Mouse (Mus musculus) thymus, postnatal 4 days (tissue): ENCODE measurements around the gene Efhc2.

Experiments used
- DNase-seq: peaks from one replicate; pipeline ENCODE4 v3.0.0; 2021

Efhc2 gene

DNA sequence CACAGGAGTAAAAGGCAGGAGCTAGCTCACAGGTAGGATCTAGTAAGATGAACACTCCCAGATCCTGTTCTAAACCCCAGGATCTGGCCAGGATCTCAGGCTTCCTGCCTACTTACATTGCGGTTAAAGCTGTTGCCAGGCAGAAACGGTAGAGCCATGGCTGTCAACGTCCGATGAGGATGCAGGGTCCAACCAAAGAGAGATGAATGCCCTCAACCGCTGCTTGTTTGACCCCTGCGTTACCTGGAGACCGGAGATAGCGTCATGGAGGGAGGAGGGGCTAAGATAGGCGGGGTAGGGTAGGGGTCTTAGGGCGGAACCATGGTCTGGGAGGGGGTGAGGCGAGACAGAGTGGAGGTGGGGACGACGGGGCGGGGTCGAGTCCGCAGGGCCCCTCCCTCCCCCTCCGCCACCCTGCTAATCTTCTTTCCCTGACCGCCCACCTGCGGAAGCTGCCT is at the start of gene Efhc2:
Gene Efhc2 (minus strand): TSS at position 243 of the 458 bp plus-strand sequence.
- DNase-seq: peak; percentile 4

DNA sequence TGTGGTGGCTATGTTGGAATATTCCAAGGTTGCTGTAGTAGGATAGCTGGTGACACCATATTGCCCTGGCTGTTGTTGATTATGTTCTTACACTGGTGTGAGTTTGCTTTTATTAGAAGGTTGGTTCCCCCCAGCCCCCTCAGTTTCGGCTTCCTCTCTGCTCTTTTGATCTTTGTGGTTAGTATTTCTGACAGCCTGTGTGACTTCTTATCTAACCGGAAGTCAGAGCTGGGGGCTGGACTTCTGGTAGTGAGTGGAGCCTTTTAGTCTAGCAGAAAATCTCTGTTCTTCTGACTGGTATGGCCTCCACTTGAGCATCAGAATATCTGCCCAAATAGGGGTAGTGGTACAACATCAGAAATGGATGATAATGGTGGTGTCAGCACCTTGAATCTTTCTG is 45.9 kb upstream of the Efhc2 start:
- DNase-seq: no peak

DNA sequence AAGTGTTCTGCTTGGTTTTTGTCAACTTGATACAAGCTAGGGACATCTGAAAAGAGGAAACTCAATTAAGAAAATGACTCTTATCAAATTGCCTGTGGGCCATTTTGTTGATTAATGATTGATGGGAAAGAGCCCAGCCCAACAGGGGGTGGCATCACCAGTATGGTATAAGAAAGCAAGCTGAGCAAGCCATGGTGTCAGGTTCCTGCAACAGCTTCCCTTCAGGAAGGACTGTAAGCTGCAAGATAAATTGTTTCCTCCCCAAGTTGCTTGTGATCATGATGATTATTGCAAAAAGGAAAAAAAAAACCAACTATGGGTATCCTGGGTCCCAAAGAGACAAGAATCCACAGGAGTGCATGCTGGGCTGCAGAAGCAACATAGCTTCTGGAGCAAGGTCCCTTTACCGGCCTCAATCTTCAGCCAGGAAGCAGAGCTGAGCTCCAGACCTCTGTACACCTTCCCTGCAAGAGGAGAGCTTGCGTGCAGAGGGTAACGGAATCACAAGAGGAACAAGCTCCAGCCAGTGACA is 18.8 kb downstream of the Efhc2 start:
- DNase-seq: no peak

DNA sequence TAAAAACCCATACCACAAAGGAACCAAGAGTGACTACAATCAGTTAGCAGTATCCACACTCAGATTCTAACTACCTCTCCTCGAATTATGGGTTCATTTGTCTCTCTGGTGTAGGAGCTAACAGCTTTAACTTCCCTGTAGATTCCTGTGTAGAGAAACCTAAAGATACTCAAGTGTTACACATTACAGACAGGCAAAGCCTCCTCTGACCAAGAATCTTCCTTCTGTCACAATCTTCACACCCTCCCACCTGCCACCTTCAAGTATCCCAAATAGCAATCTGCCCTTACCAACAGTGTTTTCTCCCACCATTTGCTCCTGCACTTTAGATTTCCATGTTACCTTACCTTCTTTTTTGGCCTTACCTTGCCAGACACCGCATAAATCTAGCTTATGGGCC is 35.3 kb downstream of the Efhc2 start:
- no peak for DNase-seq

DNA sequence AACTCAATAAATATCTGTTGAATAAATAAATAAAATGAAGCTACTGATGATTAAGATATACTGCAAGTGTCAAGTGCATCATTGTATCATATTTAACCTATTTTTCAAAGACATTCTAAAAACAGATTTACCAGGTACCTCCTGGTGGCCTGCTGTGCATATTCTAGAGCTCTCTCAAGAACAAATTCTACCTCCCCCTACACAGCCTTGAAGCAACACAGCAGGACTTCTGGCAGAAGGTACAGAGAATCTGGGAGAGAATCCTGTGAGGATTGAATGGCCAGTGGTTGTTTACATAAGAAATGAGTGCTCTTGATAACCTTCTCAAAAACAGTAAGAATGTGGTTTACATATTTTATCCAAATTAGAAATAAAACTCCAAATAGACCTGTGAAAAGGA is 94.0 kb downstream of the Efhc2 start:
- no peak for DNase-seq

DNA sequence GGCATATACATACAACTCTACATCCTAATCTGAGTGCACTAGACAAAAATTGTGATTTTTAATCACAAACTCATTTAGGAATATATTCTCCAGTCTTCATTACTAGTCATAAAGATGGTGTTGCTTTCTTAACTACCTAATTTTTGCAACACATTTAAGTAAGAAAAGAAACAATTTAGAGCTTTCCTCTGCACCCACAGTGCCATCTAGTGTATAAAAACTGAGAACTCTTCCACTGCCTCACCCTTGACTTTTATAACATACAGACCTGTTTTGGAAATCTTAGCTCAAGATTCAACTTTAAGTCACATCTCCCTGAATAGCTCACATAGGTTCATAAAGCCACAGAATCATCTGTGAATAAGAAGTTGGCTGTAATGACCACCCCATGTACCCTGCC is 101.7 kb downstream of the Efhc2 start:
- DNase-seq: no peak

DNA sequence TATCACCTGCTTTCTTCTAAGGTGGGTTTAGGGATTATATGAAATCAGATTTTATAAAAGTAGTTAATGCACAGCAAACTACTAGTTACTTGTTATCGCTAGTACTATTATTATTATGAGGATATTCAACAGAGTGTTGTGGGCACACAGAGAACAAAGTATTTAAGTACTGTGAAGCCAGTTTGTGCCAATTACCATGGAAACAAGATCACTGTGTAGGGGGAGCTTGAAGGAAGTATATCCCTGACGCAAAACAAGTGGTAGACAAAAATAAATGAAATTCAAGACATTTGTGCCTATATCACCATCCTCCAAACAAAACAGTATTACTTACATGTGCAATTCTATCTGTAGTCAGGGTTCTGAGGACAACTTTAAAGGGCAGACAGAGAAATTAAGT is 105.7 kb downstream of the Efhc2 start:
- DNase-seq: no peak

DNA sequence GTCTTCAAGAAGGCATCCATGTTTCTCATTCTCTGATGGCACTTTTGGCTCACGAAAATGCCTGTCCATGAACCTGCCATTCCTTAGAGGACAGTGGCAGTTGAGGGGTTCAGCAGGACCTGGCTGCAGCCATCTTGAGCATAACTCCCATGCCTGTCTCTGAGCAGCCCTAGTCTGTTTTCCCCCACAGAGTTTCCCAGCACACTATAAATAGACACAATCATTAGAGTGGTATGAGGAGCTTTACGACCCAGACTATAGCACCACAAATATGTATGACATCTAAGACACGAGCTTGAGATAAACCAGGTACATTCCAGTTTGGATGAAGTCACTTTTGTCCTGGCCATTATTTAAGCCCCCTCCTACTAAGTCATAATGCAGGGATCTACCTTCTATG is 143.4 kb downstream of the Efhc2 start:
- DNase-seq: no peak

DNA sequence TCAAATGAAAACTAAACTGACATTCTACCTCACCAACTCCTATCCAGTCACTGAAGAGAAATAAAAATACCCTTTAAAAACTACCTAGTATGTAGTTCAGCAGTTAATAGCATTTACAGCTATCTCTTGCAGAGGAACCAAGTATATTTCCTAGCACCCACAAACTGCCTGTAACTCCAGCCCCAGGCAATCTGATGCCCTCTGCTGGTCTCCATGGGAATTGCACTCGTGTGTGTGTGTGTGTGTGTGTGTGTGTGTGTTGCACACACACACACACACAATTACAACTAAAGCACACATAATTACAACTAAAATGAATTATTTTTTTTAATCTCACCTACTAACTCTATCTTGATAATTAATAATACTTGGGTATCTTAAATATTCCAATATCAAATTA is 153.5 kb downstream of the Efhc2 start:
- DNase-seq: peak; percentile 8
